Mouse (Mus musculus) midbrain, embryonic 11.5 days (tissue): ENCODE data around the gene Lmntd1. TPM values are rescaled to one million over a fixed set of nuclear protein-coding genes. Genes with fewer than 3 reads are reported as not detected.

ENCODE experiments used
- ATAC-seq: fragments of 200-750 bp; cut with Nextera tagmentation; 2 replicates; pipeline ENCODE4 v1.8.0; 2017; ENCODE audit warnings: moderate TSS enrichment, moderate library complexity; ENCODE audit not compliant: low FRiP score
- DNase-seq: peaks from one replicate; pipeline ENCODE4 v3.0.0; 2015; ENCODE audit warnings: low spot score; ENCODE audit errors: missing footprints
- H3K27ac ChIP-seq: fragments of 300-500 bp; sonication (generic); 2 replicates; pipeline ENCODE4 v1.5.1; 2014; ENCODE audit warnings: low read depth, low read length
- H3K27me3 ChIP-seq: fragments of 300-500 bp; sonication (generic); 2 replicates; pipeline ENCODE4 v1.6.1; 2014; ENCODE audit warnings: mild to moderate bottlenecking, low read length, moderate library complexity, mixed read lengths; ENCODE audit not compliant: control insufficient read depth, insufficient read depth
- H3K36me3 ChIP-seq: fragments of 300-500 bp; sonication (generic); 2 replicates; pipeline ENCODE4 v1.6.1; 2014; ENCODE audit warnings: mild to moderate bottlenecking, low read length, moderate library complexity, mixed read lengths; ENCODE audit not compliant: control insufficient read depth, insufficient read depth
- H3K4me1 ChIP-seq: fragments of 300-500 bp; sonication (generic); 2 replicates; pipeline ENCODE4 v1.6.1; 2014; ENCODE audit warnings: low read length; ENCODE audit not compliant: control insufficient read depth, insufficient read depth
- H3K4me2 ChIP-seq: fragments of 300-500 bp; sonication (generic); 2 replicates; pipeline ENCODE4 v1.6.1; 2014; ENCODE audit warnings: mild to moderate bottlenecking, moderate library complexity
- H3K4me3 ChIP-seq: fragments of 300-500 bp; sonication (generic); 2 replicates; pipeline ENCODE4 v1.5.1; 2014; ENCODE audit warnings: low read depth, low read length
- H3K9ac ChIP-seq: fragments of 300-500 bp; sonication (generic); 2 replicates; pipeline ENCODE4 v1.6.1; 2014; ENCODE audit warnings: low read length
- H3K9me3 ChIP-seq: fragments of 300-500 bp; sonication (generic); 2 replicates; pipeline ENCODE4 v1.6.1; 2016; ENCODE audit warnings: low read length; ENCODE audit not compliant: control insufficient read depth
- WGBS: fragments of 180-500 bp; shearing (Covaris S2); extraction: QIAGEN DNeasy Blood & Tissue Kit; methylation state at CpG from one replicate; pipeline ENCODE4 v1.1.7; 2014; 5-methylcytosine and 5-hydroxymethylcytosine counted together
- polyA plus RNA-seq: library from polyadenylated mRNA; unstranded; fragments of >200 nt; fragmentation: Nextera tagmentation; extraction: Ambion mirVana; gene quantifications from 2 replicates; pipeline ENCODE4 v1.2.1, GENCODE M21; 2014

Gene Lmntd1
- polyA plus RNA-seq, 1 experiment from 2014 or later, result 0.18 TPM

DNA sequence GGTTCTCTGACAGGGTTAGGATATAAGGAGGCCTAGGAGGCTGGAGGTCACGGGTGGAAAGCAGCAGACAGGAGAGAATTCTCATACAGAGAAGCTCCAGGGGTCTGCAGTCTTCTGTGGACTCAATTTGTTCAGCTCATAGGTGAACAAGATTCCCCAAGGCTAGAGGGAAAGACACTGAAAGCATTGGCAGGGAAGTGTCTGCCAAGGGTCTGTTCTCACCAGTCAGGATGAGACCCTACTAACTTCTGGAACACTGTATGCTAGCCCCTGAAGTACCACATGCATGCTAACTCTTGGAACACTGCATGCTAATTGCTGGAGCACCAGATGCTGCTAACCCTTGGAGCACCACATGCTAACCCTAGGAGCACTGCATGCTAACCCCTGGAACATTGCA, 190.0 kb downstream of the Lmntd1 start:
- H3K36me3 ChIP-seq, result no peaks in the 10 kb centered on the region
- no peaks in the 10 kb centered on the region; the same call in 1 of the 2 replicates for H3K4me1 ChIP-seq
- H3K9ac ChIP-seq, result no peak overlapping the region
- H3K27me3 ChIP-seq, result no peaks in the 10 kb centered on the region
- ATAC-seq (no peak), DNase-seq (peak; percentile 62)
- H3K4me2 ChIP-seq, result no peak overlapping the region
- no peak overlapping the region for H3K4me3 ChIP-seq
- H3K9me3 ChIP-seq, result no peaks in the 10 kb centered on the region
- WGBS, result 65% methylated on average over 1 of the region's 1 CpGs
- no peak overlapping the region for H3K27ac ChIP-seq

DNA sequence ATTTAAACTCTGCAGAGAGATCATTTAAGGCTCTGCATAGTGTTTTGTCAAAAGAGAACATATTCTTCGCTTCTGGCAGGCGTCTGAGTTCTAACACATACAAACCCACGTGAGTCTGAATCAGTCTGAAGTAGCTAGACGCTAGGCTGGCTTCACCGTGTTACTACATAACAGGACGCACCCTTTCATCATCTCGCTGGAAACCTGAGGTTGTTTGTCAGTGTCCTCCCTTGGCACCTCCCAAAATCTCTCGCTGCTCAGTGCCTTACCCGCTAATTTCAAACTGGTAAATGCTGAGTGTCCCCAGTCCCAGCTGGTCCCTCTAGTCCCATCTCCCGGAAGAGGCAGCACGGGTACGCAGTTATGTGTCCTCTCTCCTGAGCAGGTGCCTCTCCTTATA, 190.6 kb downstream of the Lmntd1 start:
- H3K27ac ChIP-seq, result no peak overlapping the region
- no peak overlapping the region for H3K4me3 ChIP-seq
- DNase-seq (peak; percentile 39), ATAC-seq (no peak)
- 87% methylated on average over 12 of the region's 12 CpGs for WGBS
- no peak overlapping the region for H3K4me2 ChIP-seq
- no peaks in the 10 kb centered on the region for H3K9me3 ChIP-seq
- no peaks in the 10 kb centered on the region; the same call in 1 of the 2 replicates for H3K4me1 ChIP-seq
- H3K27me3 ChIP-seq, result no peaks in the 10 kb centered on the region
- no peak overlapping the region for H3K9ac ChIP-seq
- no peaks in the 10 kb centered on the region for H3K36me3 ChIP-seq

DNA sequence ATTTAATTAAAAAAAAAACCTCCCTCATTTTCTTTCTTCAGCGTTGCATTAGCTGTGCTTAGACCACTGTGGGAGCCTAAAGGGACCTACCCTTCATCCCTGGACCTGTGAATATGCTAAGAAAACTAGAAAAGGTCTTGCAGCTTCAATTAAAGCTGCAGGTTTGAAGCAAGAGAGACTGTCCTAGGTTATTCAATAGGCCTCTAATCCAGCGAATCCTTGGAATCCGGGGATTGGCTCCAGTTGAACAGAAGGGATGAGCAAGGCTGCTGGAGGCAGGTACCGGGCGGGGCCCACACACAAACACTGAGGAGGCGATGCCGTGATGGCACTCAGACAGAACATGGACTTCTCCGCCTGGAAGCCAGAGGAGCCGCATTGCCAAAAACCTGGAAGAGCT, 192.5 kb downstream of the Lmntd1 start:
- DNase-seq (peak; percentile 72), ATAC-seq (no peak)
- no peaks in the 10 kb centered on the region for H3K36me3 ChIP-seq
- H3K4me2 ChIP-seq, result no peak overlapping the region
- no peak overlapping the region for H3K4me3 ChIP-seq
- no peaks in the 10 kb centered on the region; the same call in 1 of the 2 replicates for H3K4me1 ChIP-seq
- H3K9me3 ChIP-seq, result no peaks in the 10 kb centered on the region
- 85% methylated on average over 9 of the region's 9 CpGs for WGBS
- H3K27ac ChIP-seq, result no peak overlapping the region
- H3K27me3 ChIP-seq, result no peaks in the 10 kb centered on the region
- H3K9ac ChIP-seq, result no peak overlapping the region

DNA sequence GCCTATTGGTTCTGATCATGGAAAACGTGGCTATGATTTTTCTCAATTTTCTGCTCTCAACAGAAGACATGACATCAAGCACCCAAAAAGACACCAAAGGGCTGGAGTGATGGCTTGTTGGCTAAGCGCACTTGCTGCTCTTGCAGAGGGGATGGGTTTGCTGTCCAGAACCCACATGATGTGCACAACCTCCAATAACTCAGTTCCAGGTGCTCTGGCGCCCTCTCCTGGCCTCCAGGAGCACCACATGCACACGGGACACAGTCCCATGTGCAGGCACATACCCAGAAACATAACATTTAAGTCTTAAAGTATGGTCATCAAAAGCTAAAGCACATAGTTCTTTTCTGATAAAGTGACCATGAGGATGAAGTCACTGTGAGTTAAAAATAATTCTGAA, 193.7 kb downstream of the Lmntd1 start:
- Histone ChIP-seq H3K4me3 (no peak overlapping the region), H3K4me2 (no peak overlapping the region), H3K27me3 (no peaks in the 10 kb centered on the region), H3K4me1 (no peaks in the 10 kb centered on the region; the same call in 1 of the 2 replicates), H3K9ac (no peak overlapping the region), H3K9me3 (no peaks in the 10 kb centered on the region), H3K36me3 (no peaks in the 10 kb centered on the region), H3K27ac (no peak overlapping the region)
- DNase-seq (no peak), ATAC-seq (no peak)
- 70% methylated on average over 4 of the region's 4 CpGs for WGBS

- Histone ChIP-seq H3K9me3 (no peaks in the 10 kb centered on the region), H3K36me3 (no peaks in the 10 kb centered on the region), H3K27me3 (no peaks in the 10 kb centered on the region), H3K4me3 (no peak overlapping the region), H3K27ac (no peak overlapping the region), H3K4me1 (no peaks in the 10 kb centered on the region), H3K9ac (no peak overlapping the region), H3K4me2 (no peak overlapping the region)
- no peak for ATAC-seq
- peak; percentile 66 for DNase-seq
- 92% methylated on average over 5 of the region's 5 CpGs for WGBS
Observed at GRCm38 (mm10) chr6:145418856-145419255, 195.3 kb downstream of the Lmntd1 start.

- DNase-seq, result peak; percentile 75
- 86% methylated on average over 8 of the region's 8 CpGs for WGBS
- H3K4me1 ChIP-seq, result no peaks in the 10 kb centered on the region
- no peaks in the 10 kb centered on the region for H3K9me3 ChIP-seq
- H3K27ac ChIP-seq, result no peak overlapping the region
- no peaks in the 10 kb centered on the region for H3K36me3 ChIP-seq
- H3K27me3 ChIP-seq, result no peaks in the 10 kb centered on the region
- ATAC-seq, result no peak
- H3K4me3 ChIP-seq, result no peak overlapping the region
- no peak overlapping the region for H3K4me2 ChIP-seq
- no peak overlapping the region for H3K9ac ChIP-seq
Observed at GRCm38 (mm10) chr6:145417720-145418440, 196.2 kb downstream of the Lmntd1 start.

GRCm38 (mm10) chr6:145417014-145417719, 197.0 kb downstream of the Lmntd1 start:
- no peak overlapping the region for H3K4me3 ChIP-seq
- no peak overlapping the region for H3K4me2 ChIP-seq
- 77% methylated on average over 16 of the region's 16 CpGs for WGBS
- peak; percentile 91 for DNase-seq
- H3K27ac ChIP-seq, result no peak overlapping the region
- H3K9me3 ChIP-seq, result no peaks in the 10 kb centered on the region
- H3K4me1 ChIP-seq, result no peaks in the 10 kb centered on the region
- H3K27me3 ChIP-seq, result no peaks in the 10 kb centered on the region
- no peak for ATAC-seq
- no peak overlapping the region for H3K9ac ChIP-seq
- H3K36me3 ChIP-seq, result no peaks in the 10 kb centered on the region

DNA sequence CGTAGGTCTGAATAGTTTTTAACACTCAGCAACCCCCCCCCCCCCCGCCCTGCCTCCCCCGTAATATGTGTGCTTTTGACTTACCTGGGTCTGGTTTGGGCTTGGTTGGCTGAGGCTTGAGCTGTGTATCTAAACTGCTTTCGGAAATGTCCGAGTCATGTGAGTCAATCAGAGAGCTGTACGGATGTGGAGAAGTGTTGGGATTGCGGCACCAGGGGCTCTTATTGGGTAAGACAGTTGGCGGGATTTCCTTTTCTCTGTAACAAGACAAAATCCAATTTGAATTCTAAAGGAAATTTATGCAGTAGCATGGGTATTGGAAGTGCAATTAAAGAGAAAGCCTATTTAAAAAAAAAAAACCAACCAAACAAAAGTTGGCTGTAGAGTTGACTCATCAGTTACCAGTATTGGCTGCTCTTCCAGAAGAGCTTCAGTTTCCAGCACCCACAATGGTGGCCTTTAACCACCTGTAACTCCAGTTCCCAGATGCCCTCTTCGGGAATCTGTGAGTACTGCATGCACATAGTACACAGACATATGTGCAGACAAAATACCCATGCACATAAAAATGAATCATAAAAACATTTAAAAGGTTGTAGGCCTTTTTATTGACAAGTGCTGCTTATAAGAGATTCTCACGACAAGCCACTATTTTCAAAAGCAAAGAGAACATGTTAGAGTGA, 209.6 kb downstream of the Lmntd1 start:
- Histone ChIP-seq H3K9ac (no peak overlapping the region), H3K27me3 (no peaks in the 10 kb centered on the region), H3K36me3 (no peaks in the 10 kb centered on the region), H3K4me1 (no peaks in the 10 kb centered on the region), H3K4me2 (no peak overlapping the region), H3K27ac (no peak overlapping the region), H3K9me3 (no peaks in the 10 kb centered on the region), H3K4me3 (no peak overlapping the region)
- ATAC-seq (no peak), DNase-seq (no peak)
- 91% methylated on average over 10 of the region's 10 CpGs for WGBS

GRCm38 (mm10) chr6:145401140-145401539, 213.0 kb downstream of the Lmntd1 start:
- H3K27ac ChIP-seq, result no peak overlapping the region

More at GRCm38 (mm10) chr6:145401140-145401539, 213.0 kb downstream of the Lmntd1 start:
- Histone ChIP-seq H3K9me3 (no peaks in the 10 kb centered on the region), H3K4me3 (no peak overlapping the region), H3K4me2 (no peak overlapping the region), H3K27me3 (no peaks in the 10 kb centered on the region), H3K4me1 (no peaks in the 10 kb centered on the region), H3K9ac (no peak overlapping the region), H3K36me3 (no peaks in the 10 kb centered on the region)
- 29% methylated on average over 4 of the region's 4 CpGs for WGBS
- ATAC-seq, result no peak
- DNase-seq, result no peak
